Mouse (Mus musculus): ENCODE measurements at regions not wholly inside any gene's neighbourhood (a gene's known extent, or its start where the extent isn't known, plus 50 kb on each side); places are given as distances from the start of the nearest gene placed in this dataset.

DNA sequence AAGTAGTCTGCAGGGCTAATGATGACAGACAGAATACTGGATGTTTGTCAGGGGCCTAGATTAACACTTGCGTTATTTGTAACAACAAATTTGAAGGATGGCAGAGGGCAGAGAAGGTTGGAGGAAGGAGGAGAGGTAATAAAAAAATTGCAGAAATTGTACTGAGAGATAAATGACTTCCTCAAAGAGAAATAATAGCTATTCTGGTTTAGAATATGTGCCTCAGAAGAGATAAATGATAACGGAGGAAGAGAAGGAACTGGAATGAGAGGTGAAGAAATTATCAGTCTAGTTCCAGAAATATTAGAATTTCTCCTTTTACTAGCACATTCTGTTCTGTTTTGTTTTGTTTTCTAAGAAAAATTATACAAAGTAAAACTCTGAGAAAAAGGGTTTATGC is 393.1 kb downstream of the Slco6d1 start:
- no peak for TF ChIP-seq CTCF (IDR thresholded peaks at IDR 0.05; ENCODE audit: low read depth)
- TF ChIP-seq EP300 (IDR thresholded peaks at IDR 0.05; ENCODE audit: low read depth) = no peak

Measured in liver, postnatal 0 days (tissue).